Mouse (Mus musculus): ENCODE measurements at regions not wholly inside any gene's neighbourhood (a gene's known extent, or its start where the extent isn't known, plus 50 kb on each side); places are given as distances from the start of the nearest gene placed in this dataset.
"Not testable (repeated sequence)": the region's sequence is repeated elsewhere in the genome, so short reads cannot be mapped to it uniquely, and the experiment has no call there.

DNA sequence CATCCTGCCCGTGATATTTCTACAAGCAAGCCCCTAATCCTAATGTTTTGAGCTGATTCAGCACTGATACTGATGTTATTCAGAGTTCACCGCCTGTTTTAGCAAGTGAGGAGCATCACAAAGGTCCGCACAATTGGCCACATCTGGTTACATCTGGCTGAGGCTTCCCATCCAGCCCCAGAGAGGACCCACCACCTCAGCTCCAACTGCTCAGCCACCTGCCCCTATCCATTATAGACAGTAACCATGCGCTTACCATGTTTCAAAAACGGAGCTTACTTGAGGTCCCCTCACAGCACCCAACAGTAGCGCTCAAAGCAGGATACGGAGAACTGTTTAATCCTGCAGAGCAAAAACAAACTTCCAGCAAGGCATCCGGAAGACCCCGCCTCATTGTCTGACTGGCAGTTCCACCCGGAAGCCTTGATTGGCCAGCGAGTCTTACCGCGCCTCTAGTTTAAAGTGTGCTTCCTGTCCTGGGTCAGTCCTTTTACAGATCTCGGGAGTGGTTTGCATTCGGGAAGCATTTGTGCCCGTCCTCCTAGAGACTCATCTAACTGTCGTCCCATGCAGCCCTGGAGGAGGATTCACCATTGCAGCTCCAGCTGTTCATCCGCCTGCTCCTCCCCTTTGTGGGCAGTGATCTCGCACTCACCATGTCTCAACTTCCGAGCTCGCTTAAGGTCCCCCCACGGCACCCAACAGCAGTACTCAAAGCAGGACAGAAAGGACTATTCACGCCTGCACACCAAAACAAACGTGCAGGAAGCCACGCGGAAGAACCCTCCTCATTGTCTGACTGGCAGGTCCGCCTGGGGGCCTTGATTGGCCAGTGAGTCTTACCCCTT is 69.9 kb upstream of the Zfp825 start:
- not testable (repeated sequence) for H3K4me1 ChIP-seq (ENCODE audit: control insufficient read depth, insufficient read depth, insufficient read length, low read length); H3K36me3 ChIP-seq (ENCODE audit: control insufficient read depth, insufficient read depth, low read length); H3K27me3 ChIP-seq (ENCODE audit: control insufficient read depth, insufficient read depth, low read length)
- 1% methylated on average over 27 of the region's 27 CpGs for WGBS
- peak overlapping the region; percentile 87 for H3K27ac ChIP-seq (ENCODE audit: insufficient read depth, low read depth, low read length)
- H3K4me3 ChIP-seq (ENCODE audit: low read depth, low read length): peak overlapping the region; percentile 94

DNA sequence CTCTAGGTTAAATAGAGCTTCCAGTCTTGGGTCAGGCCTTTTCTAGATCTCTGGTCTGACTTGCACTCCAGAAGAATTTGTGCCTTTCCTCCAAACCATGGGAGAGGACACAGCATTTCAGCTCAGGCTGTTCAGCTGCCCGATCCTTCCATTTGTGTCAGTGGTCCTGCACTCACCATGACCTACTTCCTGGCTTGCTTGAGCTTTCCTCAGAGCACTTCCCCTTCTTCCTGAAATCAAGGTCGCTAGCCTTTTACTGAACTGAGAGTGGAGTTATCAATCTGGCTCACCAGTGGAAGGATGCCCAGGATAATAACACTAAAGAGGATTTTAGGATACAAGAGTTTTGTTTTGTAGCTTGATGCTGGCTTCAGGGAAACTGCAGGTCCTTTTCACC is 70.5 kb upstream of the Zfp825 start:
- 16% methylated on average over 2 of the region's 2 CpGs for WGBS
- not testable (repeated sequence) for H3K27me3 ChIP-seq (ENCODE audit: control insufficient read depth, insufficient read depth, low read length); H3K36me3 ChIP-seq (ENCODE audit: control insufficient read depth, insufficient read depth, low read length); H3K4me1 ChIP-seq (ENCODE audit: control insufficient read depth, insufficient read depth, insufficient read length, low read length)
- H3K4me3 ChIP-seq (ENCODE audit: low read depth, low read length): peak overlapping the region; percentile 94
- peak overlapping the region; percentile 87 for H3K27ac ChIP-seq (ENCODE audit: insufficient read depth, low read depth, low read length)

DNA sequence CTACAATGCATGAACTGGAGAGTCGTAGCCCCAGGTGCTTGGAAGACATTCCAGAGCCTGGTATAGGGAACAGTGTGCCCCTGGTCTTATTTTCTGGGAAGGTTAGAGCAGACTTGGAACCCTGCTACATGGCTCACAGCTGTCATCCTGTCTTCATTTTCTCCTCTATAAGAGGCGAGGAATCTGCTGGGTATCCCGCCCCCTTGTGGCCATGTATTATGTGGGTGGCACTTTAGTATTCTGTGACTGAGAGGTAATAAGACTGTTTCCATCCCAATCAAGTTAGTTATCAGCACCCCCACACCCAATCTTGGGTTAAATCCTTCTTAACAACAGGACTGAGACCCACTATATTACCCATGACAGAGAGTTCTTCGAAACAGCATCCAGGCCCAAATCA is 69.4 kb upstream of the Erap1 start:
- not testable (repeated sequence) for H3K36me3 ChIP-seq (ENCODE audit: control insufficient read depth, insufficient read depth, low read length)

More for the DNA sequence above, 69.4 kb upstream of the Erap1 start:
- not testable (repeated sequence) for H3K27ac ChIP-seq (ENCODE audit: insufficient read depth, low read depth, low read length); H3K27me3 ChIP-seq (ENCODE audit: control insufficient read depth, insufficient read depth, low read length); H3K4me3 ChIP-seq (ENCODE audit: low read depth, low read length); H3K4me1 ChIP-seq (ENCODE audit: control insufficient read depth, insufficient read depth, insufficient read length, low read length)
- WGBS: 68% methylated on average over 4 of the region's 4 CpGs
